Mouse (Mus musculus) urinary bladder, postnatal 36 days (tissue): Measurements from ENCODE around the gene Trmt5.

ENCODE experiments used
- DNase-seq, 2 experiments: peaks; one replicate each; pipeline ENCODE4 v3.0.0; 2022; ENCODE audit warnings: low spot score in 2 of 2, mixed read lengths in 1 of 2

Trmt5 gene

GRCm38 (mm10) chr12:73269933-73270332, 16.6 kb downstream of the Trmt5 start:
- DNase-seq, result peak in 1 of 2 experiments; percentile 18

GRCm38 (mm10) chr12:73269531-73269930, 17.0 kb downstream of the Trmt5 start:
- DNase-seq, result no peak

DNA sequence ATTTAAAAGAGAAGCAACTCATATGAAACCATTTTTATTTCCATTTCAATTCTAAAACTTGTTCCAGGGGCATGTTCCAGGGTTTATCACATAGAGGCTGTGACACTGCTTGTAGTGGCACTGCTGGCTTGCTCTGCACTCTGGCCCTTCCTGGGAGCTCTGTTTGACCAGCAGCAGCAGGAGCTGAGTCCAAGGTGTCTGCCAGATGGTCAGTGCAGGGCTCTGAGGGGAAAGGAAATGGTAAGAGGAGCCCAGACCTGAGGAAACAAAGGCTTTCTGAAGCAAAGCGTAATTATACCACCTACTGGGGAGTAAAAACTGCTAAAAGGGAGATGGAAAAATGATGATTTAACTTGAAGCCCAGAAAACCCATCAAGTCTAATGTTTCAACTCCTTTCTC, 18.0 kb downstream of the Trmt5 start:
- DNase-seq, result no peak

DNA sequence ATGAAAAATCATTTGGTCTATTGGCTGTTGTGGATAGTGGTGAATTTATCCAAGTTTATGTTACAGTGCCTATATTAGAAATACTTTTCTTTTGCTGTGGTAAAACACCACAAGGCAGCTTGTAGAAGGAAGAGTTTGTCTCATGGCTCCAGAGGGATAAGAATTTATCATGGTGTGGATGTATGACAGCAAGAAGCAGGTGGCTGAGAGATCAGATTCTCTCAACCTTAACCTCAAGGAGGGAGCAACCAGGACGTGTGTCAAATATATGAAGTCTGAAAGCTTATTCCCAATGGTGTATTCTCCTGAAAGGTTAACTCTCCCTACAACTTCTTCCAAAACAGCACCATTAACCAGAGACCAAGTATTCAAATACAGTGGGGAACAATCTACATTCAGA, 19.9 kb downstream of the Trmt5 start:
- no peak for DNase-seq

GRCm38 (mm10) chr12:73265381-73265978, 21.0 kb downstream of the Trmt5 start:
- no peak for DNase-seq

- DNase-seq, result no peak
Measured at GRCm38 (mm10) chr12:73260339-73260738, 26.2 kb downstream of the Trmt5 start.

DNA sequence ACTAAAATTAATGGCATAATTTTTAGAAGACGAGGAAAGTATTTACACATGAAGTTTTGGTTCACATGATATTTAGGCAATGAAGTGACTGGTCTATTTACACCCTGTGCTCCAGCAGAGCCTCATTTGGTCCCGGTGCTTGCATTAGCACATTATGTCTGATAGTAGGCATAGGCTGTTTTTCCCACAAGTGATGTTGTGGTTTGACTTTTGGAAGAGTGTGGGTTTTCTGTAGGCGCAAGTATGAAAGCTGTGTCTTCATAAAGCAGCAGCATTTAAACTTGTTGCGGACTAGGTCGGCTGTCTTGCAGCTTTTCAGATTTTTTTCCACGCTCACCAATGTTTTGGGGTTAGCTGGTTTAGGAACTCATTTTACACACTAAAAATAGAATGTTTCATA, 27.2 kb downstream of the Trmt5 start:
- DNase-seq, result no peak

GRCm38 (mm10) chr12:73255006-73255405, 31.5 kb downstream of the Trmt5 start:
- DNase-seq, result no peak

DNA sequence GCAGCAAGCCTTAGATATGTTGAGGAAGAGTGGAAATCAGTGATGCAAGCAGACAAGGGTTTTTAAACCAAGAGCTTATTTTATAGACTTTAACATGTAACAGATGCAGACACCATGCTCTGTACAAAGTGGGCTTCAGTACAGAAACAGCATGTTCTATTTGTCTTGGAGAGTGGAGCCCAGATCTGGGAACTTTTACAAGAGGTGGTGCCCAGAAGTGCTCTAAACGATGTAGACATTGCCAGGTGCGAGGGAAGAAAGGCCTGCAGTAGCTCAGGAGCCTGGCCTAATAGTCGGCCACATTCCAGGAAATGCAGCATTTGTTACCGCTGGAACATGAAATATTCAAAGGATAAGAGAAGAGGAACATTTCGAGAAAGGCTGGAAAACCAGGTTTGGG, 40.8 kb downstream of the Trmt5 start:
- DNase-seq, result no peak

DNA sequence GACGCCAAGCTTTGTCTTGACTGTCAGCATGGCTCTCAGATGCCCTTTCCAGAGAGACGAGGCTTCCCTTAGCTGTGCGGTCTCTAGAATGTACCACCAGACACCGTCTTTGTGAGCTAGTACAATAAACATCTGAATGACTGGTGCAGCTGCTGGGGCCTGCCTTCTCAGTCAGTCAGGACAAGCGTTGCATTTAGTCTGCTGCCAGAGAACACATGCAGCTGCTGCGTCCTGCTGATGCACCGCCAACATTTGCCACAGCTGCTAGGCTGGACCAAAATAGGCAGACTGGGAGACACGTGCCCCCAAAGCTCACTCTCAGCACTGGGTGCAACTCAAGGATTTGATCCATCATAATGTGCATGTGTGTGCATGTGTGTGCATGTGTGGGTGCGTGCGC, 44.5 kb downstream of the Trmt5 start:
- DNase-seq, result no peak

DNA sequence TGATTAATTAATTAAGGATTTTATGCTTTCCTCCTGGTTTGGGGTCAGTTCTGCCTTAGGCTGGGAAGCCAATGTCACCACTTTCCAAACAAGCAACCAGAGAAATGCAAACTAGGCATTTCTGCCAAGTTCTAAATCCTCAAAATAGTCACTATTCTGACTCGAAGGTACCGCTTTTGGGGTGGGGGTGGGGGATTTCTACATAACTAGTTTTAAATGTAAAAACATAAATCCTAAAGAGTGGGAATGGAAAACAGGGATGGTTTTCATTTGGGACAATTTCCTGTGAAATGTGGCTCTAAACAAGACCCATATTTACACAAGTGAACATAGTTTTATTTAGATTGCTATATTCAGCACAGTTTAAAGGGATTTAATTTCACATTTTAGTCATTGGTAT, 53.9 kb downstream of the Trmt5 start:
- DNase-seq, result no peak

DNA sequence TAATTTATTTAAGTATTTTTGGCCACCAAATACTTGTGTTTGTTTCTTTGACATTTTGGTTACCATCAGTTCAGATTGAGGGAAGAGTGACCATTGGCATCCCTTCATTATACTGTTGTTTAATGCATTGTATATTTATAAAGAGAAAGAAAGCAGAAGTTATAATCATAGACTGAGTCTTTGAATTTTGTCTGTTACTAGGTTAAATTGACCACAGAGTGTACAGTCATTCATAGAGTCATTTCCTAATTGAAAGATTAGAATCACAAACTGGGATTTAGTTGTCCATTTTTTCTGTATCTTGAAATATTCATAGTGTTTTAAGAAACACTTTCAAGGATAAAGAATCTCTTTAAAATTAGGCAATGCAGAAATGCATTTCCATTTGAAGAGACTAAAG, 55.0 kb downstream of the Trmt5 start:
- no peak for DNase-seq

DNA sequence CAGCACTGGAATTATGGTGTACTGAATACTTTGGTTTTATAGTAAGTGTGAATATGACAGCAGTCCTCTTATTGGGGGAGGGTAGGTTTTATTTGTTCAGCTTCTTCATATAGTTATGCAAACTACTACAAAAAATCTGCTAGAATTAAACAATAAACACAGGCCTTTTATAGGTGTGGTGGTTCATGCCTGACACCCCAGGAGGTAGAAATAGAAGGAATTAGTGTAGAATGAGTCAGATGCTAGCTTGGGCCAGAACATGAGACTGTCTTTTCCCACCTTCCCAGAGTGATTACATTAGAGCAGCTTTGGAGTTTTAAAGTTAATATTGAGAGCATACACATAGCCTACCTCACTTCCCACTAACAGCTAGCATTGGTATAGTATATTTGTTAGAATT, 56.3 kb downstream of the Trmt5 start:
- no peak for DNase-seq
